Mouse (Mus musculus) cerebellum, adult 18-20 months (tissue): ENCODE measurements around the gene 1110032F04Rik.
"Not testable (repeated sequence)": the region's sequence is repeated elsewhere in the genome, so short reads cannot be mapped to it uniquely, and the experiment has no call there.

ENCODE experiments used
- DNase-seq, 2 experiments: peaks; one replicate each; pipeline ENCODE4 v3.0.0; 2021

1110032F04Rik gene

DNA sequence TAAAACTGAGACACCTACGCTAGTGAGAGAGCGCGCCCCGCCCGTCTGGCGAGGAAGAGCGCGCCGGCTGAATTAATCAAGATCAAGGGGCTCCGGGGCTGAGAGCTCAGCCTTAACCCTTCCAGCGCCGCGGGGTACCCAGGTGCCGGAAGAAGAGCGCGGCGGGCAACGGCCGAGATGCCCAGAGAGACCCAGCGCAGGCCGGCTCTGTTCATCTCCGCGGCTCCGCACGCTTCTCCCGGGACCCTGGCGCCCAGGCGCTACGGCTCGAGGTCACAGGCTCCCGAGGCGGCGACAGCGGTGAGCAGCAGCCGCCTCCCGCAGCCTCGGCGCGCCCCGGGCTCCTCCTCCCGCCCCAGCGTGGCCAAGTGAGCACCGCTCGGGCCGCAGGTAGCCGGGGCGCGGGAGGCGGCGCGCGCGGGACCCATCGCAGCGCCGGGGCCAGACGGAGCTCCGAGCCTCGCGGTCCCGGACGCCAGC is at the start of gene 1110032F04Rik:
1110032F04Rik (plus strand) TSS at position 376 of the 480 bp plus-strand sequence.
- peak in 1 of 2 experiments; percentile 9 for DNase-seq

DNA sequence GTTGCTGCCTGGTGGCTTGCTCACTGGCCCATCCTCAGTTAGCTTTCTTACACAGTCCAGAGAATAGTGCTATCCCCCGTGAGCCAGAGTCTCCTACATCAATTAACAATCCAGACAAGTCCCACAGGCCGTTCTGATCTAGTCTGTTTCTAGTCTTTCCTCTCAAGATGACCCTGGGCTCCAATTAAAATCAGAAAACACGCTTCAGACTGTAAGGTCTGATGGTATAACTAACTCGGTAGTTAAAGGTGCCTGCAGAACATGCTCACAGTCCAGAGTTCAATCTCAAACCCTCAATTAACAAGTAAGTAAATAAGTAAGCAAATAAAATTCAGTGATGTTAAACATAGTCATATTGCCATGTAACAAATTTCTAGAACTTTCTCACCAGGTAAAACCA is 48.0 kb upstream of the 1110032F04Rik start:
- DNase-seq = no peak

DNA sequence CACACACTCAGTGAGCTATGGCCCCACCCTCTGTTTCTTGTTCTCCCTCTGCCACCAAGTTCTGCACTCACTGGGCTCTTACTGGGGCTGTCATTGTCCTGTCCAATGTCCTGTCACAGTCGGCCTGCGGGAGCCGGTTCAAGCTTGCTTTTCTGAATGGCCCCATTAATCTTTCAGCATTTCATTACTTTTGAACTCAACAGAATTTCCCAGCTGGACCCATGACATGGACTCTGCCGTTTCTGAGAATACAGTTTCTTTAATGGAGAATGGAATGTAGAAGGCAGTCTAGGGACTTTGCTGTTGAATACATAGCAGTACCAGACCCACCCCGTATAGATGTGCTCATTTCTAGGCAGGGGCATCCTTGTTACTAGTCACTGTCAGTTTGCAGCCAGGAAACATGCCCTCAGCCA is 47.5 kb upstream of the 1110032F04Rik start:
- DNase-seq = peak; percentile 7 to 11

DNA sequence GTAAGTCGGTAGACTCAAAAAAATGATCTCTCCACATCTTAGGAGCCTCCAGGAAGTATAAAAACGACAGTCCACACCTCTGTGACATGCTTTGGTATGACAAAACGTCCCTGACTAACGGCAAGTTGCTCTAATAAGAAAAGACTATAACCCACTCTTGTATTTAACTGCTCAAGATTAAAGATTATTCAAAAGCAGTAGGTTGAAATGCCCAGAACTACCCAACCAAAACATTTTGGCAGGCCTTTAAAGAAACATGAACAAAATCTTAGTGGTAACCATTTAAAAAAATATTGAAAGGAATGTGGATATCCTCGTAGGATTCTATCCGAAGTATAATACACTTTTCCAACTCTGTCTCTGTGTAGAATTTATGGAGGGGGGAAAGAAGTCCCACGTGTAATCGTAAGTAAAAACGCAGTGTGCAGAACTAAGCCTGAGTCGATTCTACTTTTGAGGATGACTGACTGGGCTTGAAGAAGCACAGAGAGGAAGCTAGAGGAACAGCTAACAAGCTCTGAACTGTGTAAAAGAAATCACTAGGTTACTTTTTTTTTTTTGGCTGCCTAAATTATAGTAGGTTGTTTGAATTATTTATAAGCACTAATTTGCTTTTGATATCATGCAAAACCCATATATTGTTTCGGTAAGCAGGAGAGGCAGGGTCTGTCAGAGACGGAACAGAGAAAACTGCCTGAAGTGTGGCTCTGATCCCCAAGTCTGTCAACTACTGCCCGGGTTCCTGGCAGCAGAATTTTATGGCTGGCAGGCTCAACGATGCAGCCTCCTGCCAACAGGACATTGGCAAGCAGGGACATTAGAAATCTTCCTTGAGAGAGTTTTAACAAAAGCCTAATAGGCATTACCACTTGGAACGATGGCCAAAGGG is 45.3 kb upstream of the 1110032F04Rik start:
- DNase-seq = peak; percentile 54 to 55

DNA sequence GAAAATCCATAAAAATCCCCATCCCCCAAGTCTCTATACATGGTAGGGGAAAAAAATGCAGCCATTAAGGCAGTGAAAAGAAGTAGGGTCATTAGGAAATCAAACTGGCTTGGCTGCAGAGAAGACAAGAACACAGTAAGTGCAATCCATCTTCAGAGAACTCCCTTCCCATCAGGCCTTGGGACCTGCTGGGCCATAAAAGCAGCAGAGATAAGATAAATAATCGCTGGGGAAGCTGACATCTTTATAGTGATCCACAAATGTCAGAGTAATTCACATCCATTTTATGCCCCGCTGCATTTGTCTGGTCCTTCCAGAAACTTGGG is 44.7 kb upstream of the 1110032F04Rik start:
- no peak for DNase-seq

DNA sequence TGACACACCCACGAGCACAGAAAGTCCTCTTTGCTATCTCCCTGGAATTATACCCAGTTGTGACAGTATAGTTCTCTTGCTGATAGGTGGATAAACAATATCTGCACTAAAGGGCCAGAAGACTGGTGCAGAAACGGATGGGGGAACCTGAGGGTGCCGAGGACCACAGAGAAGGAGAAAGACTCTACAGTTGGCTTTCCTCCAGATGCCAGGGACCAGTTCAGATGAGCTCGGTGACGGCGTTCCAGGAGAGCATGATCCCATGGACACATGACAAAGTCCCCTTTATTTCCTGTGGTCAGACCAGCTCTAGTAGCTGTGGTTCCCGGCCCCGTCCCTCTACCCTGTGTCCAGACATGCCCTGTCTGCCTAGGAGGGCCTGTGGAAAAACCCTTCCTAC is 44.2 kb upstream of the 1110032F04Rik start:
- DNase-seq = peak in 1 of 2 experiments; percentile 2

DNA sequence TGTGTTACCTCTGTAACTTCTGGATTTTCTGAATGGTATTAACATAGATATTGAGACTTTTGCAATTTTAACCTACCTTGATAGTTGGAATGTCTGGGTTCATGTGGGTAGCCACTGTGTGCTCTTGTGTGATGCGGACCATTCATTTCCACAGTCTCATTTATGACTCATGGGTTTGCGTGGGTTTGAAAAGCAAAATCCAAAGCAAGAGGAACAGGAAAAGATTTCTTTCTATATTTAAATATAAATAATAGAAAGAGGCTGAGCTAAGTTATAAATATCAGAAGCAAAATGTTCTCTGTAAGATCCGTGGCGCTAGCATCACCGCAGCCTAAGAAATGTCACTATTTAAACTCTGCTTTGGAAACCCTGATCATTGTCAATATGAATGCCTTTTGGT is 41.7 kb upstream of the 1110032F04Rik start:
- no peak for DNase-seq

DNA sequence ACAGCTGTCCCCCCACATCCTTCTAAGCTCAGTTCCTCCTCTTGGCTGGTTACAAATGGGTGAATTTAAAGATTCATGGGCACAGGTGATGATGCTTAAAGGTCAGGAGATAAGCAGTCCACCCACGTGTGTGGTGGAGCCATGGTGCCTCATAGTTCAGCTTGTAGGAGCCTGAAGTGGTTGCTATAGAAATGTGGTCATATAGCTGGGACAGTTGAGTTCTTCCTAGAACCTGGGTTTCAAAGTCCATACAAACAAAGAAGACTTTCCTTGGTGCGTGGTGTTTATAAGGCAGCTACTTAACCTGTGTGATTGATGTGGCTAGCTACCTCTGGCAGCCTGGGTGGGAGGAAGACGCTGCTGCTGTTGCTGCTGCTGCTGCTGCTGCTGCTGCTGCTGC is 39.4 kb upstream of the 1110032F04Rik start:
- DNase-seq = no peak

DNA sequence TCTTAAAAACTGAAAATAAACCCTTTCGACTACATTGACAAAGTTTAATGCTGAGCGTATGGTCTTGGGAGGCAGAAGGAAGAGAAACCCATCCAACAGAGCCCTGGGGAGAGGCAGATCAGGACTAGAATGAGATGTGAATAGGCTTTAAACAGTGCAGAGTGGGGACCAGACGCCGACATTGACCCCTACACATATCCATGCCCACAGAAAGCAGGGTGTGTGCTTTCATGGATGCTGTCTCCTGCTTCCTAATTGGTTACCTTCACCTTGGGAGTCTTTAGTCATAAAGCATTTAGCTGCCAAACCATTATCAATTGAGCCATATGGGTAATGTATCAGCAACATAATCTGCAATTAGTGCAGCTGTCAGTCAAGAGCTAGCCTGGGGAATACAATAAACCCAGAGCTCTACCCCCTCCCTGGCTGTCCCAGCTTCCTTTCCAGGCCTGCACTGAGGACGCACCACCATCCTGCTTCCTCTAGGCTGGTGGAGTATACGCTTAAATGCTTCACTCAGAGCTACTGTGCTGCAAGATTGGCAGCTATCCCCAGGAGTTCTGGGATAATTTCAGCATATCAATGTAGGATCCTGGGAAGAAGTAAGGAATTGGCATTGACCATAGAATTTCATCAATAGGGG is 32.4 kb upstream of the 1110032F04Rik start:
- DNase-seq = no peak

DNA sequence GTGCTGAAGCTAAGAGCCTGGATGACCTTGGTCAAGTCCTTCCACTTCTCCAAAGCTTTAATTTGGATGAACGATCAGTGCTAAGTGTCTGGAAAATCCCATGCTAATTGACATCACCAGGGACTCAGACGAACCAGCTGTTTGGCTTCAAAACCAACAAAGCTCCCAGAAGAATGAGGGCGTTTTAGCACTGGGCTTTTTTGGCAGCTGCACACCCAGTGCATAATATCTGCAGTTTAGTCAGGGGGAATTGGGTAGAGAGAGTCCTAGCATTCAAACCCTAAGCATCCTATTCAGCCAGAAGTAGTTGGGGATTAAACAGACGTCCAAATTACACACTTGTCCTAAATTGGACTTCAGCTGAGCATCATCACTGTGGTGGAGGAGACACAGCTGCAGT is 29.2 kb upstream of the 1110032F04Rik start:
- no peak for DNase-seq

DNA sequence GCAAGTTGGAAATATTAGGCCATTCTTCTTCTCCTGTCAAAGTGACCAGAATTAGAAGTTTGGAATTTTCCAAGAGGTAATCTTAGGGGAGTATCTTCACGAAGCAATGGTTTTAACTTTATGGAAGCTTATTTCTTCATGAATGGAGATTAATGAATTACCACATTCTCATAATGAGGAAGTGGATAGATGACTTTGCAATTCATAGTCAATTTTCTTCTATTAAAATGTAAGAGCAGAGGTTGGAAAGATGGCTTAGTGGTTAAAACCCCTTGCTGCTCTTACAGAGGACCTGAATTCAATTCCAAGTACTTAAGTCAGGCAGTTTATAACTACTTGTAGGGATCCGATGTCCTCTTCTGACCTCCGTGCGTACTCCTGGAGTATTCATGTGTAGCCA is 25.4 kb upstream of the 1110032F04Rik start:
- DNase-seq = no peak

DNA sequence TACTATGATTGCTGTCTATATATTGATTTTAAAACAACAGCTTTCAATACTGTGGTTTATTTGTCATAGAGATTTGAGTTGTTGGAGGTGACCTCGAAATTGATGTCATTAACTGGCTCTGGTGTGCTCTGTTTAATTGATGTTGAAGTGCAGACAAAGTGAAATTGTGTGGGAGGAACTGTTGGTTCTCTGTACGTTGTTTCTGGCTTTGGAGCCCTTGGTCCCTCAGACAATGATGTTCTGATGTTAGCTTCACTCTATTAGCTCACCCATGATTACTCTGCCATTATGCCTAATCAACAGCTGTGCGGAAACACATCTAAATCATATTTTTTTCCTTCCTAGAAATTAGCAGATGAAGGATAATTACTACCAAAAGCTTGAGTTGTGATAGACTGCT is 21.1 kb upstream of the 1110032F04Rik start:
- no peak for DNase-seq

DNA sequence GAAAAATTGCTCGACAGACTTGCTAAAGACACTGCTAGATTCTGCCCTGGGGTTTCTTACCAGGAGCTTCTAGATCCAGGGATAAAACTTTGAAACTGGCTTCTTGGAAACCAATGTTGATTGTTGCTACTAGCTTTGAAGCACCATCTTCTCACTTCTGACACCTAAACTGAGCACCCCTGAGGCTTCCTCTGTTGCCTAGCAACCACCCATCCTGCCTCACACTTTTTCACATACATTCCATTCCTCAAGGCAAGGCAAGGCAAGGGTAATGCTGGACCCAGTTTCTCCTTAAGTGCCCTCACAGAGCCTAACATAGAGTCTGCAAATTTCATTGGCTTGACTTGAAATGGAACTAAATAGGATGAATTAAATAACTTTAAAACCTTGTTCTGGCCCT is 17.0 kb upstream of the 1110032F04Rik start:
- no peak for DNase-seq

DNA sequence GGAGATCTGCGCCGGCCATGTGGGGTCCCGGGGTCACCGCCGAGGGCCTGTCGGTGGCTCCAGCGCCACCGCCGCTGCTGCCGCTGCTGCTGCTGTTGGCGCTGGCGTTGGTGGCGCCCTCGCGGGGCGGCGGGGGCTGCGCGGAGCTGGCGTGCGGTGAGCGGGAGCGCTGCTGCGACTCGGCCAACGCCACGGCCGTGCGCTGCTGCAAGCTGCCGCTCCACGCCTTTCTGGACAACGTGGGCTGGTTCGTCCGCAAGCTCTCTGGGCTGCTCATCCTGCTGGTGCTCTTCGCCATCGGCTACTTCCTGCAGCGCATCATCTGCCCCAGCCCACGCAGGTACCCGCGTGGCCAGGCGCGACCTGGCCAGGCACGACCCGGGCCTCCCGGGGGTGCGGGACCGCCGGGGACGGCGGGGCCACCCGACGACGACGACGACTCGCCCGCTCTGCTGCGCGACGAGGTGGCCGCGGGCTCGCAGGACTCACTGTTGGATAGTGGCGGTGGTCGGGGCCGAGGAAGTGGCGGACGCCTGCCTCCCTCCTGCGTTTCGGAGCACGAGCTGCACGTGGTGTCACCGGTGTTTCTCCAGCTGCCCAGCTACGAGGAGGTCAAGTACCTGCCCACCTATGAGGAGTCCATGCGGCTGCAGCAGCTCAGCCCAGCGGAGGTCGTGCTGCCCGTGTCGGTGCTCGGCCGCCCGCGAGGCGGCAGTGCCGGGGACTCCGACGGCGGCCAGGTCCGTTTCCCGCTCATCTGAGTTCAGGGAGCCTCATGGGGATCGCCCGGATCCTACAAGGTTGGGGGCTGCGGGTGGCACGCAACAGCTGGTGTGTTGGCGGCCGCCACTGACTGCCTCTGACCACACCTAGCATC is 543 bp downstream of the 1110032F04Rik start:
- peak in 1 of 2 experiments; percentile 10 for DNase-seq

DNA sequence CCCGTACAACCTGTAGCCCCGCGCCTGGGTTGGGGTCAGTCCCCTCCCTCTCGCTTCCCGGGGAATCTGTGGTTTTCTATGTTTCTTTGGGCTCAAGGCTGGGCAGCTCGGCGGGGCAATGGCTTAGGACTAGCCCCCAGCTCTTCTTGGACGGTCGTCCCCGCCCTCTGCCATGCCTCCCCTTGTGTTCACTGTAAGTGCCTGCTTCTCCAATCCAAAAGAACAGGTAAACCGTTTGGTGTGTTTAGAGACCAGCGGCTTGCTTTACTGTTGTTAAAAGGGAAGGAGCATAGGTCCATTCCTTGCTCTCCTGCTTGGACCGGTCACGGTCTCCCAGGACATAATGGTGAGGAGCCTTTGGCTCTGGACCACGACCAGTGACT is 1.2 kb downstream of the 1110032F04Rik start:
- peak in 1 of 2 experiments; percentile 2 for DNase-seq

DNA sequence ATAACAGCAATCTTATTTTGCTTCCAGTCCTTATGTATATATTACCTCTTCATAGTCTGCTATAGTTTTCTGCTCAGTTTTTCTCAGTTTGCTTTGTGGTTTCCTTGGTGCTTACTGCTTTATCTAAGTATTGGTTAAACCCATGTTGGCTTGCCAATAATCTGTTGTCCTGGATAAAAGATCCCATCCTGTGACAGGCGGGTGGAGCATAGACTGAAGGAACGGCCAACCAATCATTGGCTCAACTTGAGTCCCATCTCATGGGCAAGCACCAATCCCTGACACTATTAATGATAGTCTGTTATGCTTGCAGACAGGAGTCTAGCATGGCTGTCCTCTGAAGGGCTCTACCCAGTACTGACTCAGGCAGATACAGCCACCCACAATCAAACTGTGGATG is 4.7 kb downstream of the 1110032F04Rik start:
- DNase-seq = no peak

DNA sequence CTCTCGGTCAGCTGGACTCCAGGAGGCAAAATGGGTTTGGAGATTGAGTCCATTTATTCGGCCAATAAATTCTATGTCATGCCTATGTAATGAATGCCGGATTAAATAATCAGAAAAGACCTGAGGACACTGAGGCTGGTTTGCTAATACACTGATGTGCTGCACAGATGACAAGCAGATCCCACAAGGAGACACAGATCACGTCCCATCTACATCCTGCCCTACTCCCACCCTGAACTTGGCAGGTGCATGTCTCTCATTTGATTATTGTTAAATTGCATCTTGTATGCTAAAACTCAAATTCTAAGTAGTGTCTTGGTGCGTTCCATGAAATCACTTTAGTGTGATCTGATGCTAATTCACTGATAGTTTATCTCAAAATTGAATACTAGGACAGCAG is 17.5 kb downstream of the 1110032F04Rik start:
- DNase-seq = no peak

DNA sequence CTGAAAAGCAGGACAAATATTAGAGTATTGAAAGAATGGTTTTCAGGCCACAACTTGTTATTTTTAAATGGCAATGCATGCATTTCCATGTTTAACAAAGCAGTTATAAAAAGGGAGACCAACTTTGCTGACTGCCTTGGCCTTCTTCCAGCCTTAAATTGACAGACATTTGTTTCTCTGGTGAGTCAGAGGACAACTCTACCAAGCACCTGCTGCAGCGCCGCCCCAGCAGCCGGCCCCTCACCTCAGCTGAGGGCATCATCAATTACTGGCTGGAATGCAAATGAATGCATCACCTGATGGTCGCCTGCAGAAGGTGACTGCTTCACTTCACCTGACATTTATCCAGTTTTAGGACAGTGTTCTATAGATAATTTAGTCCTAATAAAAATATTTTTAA is 26.0 kb downstream of the 1110032F04Rik start:
- no peak for DNase-seq

DNA sequence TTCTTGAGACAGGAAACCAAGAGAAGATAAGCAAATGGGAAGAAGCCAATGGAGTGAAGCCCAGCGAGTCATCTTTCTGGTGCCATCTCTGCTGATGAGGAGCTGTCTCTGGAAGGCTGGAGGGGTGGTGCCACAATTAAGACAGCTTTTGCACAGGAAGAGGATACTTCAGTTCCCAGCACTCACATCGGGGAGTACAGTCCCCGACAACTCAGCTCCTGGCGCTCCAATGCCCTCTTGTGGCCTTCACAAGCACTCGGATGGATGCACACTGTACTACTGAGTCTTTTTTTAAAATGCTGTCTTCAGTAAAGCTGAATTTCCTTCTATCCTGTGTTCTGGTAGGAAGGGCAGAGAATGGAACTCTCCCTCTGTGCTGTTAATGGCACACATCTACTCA is 27.8 kb downstream of the 1110032F04Rik start:
- DNase-seq = no peak

DNA sequence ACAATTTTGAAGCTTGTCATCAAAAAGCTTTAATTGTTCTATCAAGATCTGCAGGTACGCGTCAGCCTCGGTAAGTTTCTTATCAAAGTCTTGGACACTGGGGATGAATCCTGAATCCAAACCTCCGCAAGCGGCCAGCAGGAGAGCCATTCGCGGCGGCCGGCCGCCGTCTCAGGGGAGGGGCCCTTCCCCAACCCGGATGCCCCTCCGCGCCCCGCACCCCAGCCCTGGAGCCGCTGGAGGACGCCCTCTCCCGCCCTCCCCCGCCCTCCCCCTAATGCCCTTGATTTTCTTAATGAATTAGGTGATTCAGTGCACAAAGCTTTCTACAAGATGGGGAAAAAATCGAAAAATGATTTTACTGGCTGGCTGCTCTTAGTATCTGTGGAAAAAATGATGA is 33.2 kb downstream of the 1110032F04Rik start:
- not testable (repeated sequence) for DNase-seq

DNA sequence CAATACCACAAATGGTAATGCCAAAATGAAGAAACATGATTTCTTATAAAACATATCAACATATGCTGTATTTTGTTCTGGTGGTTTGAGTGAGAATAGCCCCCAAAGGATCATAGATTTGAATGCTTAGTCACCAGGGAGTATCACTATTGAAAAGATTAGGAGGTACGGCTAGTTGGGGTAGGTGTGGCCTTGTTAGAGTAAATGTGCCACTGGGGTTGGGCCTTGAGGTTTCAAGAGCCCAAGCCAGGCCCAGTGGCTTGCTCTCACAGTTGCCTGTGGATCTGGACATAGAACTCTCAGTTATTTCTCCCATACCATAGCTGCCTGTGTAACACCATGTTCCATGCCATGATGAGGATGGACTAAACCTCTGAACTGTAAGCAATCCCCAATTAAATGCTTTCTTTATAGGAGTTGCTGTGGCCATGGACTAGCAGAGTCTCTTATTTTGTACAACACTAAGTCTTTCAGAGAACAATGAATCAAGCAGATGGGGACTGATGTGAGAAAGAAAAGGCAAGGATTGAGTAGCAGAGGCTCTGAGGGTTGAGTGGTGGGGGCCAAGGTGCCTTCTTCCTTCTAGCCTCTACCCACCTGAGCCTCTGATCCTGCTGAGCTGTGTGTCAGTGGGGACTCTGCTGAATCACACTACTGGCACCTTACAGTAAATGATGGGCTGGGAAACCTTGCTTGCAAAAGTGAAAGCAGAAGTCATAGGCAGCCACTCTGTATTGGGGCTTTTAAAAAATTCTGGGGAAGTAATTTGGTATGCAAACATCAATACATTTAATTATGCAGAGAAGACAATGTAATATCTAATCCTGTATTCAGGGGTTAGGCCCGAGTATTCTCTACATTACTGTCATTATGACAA is 35.8 kb downstream of the 1110032F04Rik start:
- DNase-seq = no peak

DNA sequence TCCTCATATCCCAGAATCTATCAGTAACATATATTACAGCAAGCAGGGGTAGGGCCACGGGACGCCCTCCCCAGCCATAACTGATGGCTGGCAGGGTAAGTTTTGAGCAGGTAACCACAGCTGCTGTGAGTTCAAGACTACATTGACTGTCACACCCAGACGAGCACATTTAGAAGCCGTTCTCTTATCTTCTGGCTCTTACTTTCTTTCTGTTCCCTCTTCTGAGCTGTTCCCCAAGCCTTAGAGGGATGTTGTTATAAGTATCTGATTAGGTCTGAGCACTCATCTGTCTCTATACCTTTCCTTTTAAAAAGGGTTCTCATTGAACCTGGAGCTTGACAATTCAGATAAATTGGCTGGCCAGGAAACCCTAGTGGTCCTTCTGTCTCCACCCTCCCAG is 38.1 kb downstream of the 1110032F04Rik start:
- no peak for DNase-seq
